Mouse (Mus musculus): ENCODE results near the gene Ryr2. TPM values are rescaled to one million over a fixed set of nuclear protein-coding genes. Genes with fewer than 3 reads are reported as not detected.

Ryr2 gene
- polyA plus RNA-seq, 2 experiments: 0.37 to 0.79 TPM

DNA sequence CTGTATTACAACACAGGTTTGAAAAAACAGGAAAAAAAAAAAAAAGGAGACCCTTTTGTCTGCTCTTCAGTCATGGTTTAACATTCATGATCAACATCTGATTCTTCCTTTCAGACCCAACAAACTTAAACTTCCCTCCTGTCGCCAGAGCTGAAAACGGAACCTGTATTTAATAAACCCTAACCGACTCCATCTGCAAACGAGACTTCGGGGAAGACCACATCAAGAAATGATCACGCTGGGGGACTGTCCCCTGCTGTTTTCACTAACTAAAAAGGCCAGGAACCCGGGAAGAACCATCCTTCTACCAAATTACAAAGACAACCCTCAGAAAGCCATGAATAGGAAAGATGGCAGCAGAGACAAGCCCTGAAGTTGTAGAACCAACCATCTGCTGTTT, 482.2 kb downstream of the Ryr2 start:
- ATAC-seq (ENCODE audit: low FRiP score, low read depth) (no peak), DNase-seq (ENCODE audit: low spot score) (no peak)
- Histone ChIP-seq H3K4me2 (replicated peaks; ENCODE audit: low read depth, low read length, severe bottlenecking) (no peak overlapping the region), H3K27ac (replicated peaks; ENCODE audit: low read depth, low read length) (no peak overlapping the region), H3K9me3 (ENCODE audit: control insufficient read depth, low read length) (no peaks in the 10 kb centered on the region), H3K4me1 (ENCODE audit: control insufficient read depth, insufficient read depth, low read length) (no peaks in the 10 kb centered on the region), H3K4me3 (replicated peaks; ENCODE audit: low read length) (no peak overlapping the region), H3K36me3 (ENCODE audit: control insufficient read depth, insufficient read depth, low read length) (no peaks in the 10 kb centered on the region), H3K9ac (ENCODE audit: low read depth, low read length, severe bottlenecking) (no peak overlapping the region), H3K27me3 (ENCODE audit: control insufficient read depth, insufficient read depth, low read length) (no peaks in the 10 kb centered on the region)
- 38% methylated on average over 7 of the region's 7 CpGs for WGBS
- TF ChIP-seq POLR2A (IDR thresholded peaks at IDR 0.05; ENCODE audit: borderline replicate concordance, extremely low read depth, insufficient read depth, insufficient read length): no peak

DNA sequence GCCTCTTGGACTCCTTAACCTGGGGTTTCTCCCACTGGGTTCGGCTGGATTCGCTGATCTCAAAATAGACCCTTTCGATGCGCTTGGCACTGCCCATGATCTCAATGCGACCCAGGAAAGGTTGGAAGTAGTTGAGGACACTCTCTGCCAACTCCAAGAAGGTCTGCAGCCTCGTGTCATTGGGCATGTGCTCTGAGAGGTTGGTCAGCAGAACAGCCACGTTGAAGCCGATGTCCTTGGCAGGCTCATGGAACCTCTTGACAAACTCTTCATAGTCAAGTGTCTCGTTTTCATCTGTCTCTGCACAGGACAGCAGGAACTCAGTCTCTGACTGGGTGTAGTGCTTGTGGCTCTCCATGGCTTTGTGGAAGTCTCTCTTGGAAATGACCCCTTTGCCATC, 511.3 kb downstream of the Ryr2 start:
- TF ChIP-seq POLR2A (IDR thresholded peaks at IDR 0.05; ENCODE audit: borderline replicate concordance, extremely low read depth, insufficient read depth, insufficient read length): no peak
- H3K4me2 ChIP-seq (replicated peaks; ENCODE audit: low read depth, low read length, severe bottlenecking): no peak overlapping the region

DNA sequence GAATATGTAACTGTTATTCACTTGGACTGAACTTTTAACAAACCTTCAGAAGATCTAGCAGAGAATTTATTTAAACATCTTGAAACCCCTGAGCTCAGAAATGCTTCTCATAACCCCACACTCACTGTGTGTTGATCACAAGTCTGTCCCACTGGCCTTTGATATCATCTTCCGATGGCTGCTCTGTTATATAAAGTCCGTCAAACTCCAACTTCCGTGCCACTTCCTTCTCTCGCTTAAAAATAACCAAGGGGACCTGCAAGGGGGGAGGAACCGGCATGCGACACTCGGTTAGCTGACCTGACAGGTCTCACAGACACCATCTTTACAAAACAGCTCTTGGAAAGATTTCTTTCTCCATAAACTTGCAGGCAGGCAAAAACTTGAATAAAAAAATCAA, 521.5 kb downstream of the Ryr2 start:
- Histone ChIP-seq H3K4me1 (ENCODE audit: control insufficient read depth, insufficient read depth, low read length) (no peaks in the 10 kb centered on the region), H3K4me2 (replicated peaks; ENCODE audit: low read depth, low read length, severe bottlenecking) (no peak overlapping the region), H3K9me3 (ENCODE audit: control insufficient read depth, low read length) (no peaks in the 10 kb centered on the region), H3K27me3 (ENCODE audit: control insufficient read depth, insufficient read depth, low read length) (no peaks in the 10 kb centered on the region), H3K27ac (replicated peaks; ENCODE audit: low read depth, low read length) (no peak overlapping the region), H3K36me3 (ENCODE audit: control insufficient read depth, insufficient read depth, low read length) (no peaks in the 10 kb centered on the region), H3K9ac (ENCODE audit: low read depth, low read length, severe bottlenecking) (no peak overlapping the region), H3K4me3 (replicated peaks; ENCODE audit: low read length) (no peak overlapping the region)
- no peak for TF ChIP-seq POLR2A (IDR thresholded peaks at IDR 0.05; ENCODE audit: borderline replicate concordance, extremely low read depth, insufficient read depth, insufficient read length)
- ATAC-seq (ENCODE audit: low FRiP score, low read depth) (no peak), DNase-seq (ENCODE audit: low spot score) (no peak)
- 76% methylated on average over 7 of the region's 7 CpGs for WGBS

More for the DNA sequence above, 511.3 kb downstream of the Ryr2 start:
- Histone ChIP-seq H3K4me1 (ENCODE audit: control insufficient read depth, insufficient read depth, low read length) (no peaks in the 10 kb centered on the region), H3K9me3 (ENCODE audit: control insufficient read depth, low read length) (no peaks in the 10 kb centered on the region), H3K36me3 (ENCODE audit: control insufficient read depth, insufficient read depth, low read length) (no peaks in the 10 kb centered on the region), H3K27ac (replicated peaks; ENCODE audit: low read depth, low read length) (no peak overlapping the region), H3K4me3 (replicated peaks; ENCODE audit: low read length) (no peak overlapping the region), H3K9ac (ENCODE audit: low read depth, low read length, severe bottlenecking) (no peak overlapping the region), H3K27me3 (ENCODE audit: control insufficient read depth, insufficient read depth, low read length) (no peaks in the 10 kb centered on the region)
- ATAC-seq (ENCODE audit: low FRiP score, low read depth) (no peak), DNase-seq (ENCODE audit: low spot score) (no peak)
- WGBS: 89% methylated on average over 9 of the region's 9 CpGs

DNA sequence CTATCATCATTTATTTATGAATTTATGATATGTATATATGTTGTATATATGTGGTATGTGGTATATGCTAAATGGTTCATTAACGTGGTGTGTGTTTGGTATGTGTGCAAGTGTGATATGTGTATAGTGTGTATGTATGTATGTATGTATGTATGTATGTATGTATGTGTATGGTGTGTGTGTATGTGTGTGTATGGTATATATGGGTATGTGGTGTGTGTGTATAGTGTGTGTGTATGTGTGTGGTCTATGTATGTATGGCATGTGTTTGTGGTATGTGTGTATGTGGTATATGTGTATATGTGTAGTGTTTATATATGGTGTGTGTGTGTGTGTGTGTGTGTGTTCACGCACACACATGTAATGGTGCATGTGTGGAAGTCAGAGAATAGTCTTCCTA, 534.2 kb downstream of the Ryr2 start:
- Histone ChIP-seq H3K27ac (replicated peaks; ENCODE audit: low read depth, low read length) (no peak overlapping the region), H3K9ac (ENCODE audit: low read depth, low read length, severe bottlenecking) (no peak overlapping the region), H3K27me3 (ENCODE audit: control insufficient read depth, insufficient read depth, low read length) (no peaks in the 10 kb centered on the region), H3K9me3 (ENCODE audit: control insufficient read depth, low read length) (no peaks in the 10 kb centered on the region), H3K4me2 (replicated peaks; ENCODE audit: low read depth, low read length, severe bottlenecking) (no peak overlapping the region), H3K36me3 (ENCODE audit: control insufficient read depth, insufficient read depth, low read length) (no peaks in the 10 kb centered on the region), H3K4me1 (ENCODE audit: control insufficient read depth, insufficient read depth, low read length) (no peaks in the 10 kb centered on the region), H3K4me3 (replicated peaks; ENCODE audit: low read length) (no peak overlapping the region)
- no peak for TF ChIP-seq POLR2A (IDR thresholded peaks at IDR 0.05; ENCODE audit: borderline replicate concordance, extremely low read depth, insufficient read depth, insufficient read length)
- ATAC-seq (ENCODE audit: low FRiP score, low read depth): no peak
- 45% methylated on average over 2 of the region's 2 CpGs for WGBS
- DNase-seq (ENCODE audit: low spot score): no peak

DNA sequence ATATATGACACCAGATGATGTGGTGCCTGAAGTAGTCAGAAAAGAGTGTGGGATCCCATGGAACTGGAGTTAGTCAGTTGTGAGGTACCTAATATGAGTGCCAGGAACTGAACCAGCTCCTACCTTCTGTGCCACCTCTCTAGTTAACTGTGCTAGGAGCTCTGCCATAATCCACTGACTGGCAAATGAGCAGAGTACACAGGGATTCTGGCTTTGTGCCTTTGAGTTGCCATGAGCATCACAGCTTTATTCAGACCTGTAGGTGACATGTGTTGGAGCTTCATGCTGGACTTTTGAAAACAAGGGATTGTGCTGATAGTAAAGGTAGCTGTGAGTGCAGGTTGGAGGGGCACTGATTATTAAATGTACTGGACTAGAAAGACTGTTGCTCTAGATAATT, 539.4 kb downstream of the Ryr2 start:
- H3K27me3 ChIP-seq (ENCODE audit: control insufficient read depth, insufficient read depth, low read length): no peaks in the 10 kb centered on the region
- DNase-seq (ENCODE audit: low spot score): no peak
- ATAC-seq (ENCODE audit: low FRiP score, low read depth): no peak
- no peak for TF ChIP-seq POLR2A (IDR thresholded peaks at IDR 0.05; ENCODE audit: borderline replicate concordance, extremely low read depth, insufficient read depth, insufficient read length)
- no peak overlapping the region for H3K27ac ChIP-seq (replicated peaks; ENCODE audit: low read depth, low read length)
- no peak overlapping the region for H3K4me3 ChIP-seq (replicated peaks; ENCODE audit: low read length)
- no peak overlapping the region for H3K4me2 ChIP-seq (replicated peaks; ENCODE audit: low read depth, low read length, severe bottlenecking)
- no peak overlapping the region for H3K9ac ChIP-seq (ENCODE audit: low read depth, low read length, severe bottlenecking)
- H3K9me3 ChIP-seq (ENCODE audit: control insufficient read depth, low read length): no peaks in the 10 kb centered on the region
- no peaks in the 10 kb centered on the region for H3K36me3 ChIP-seq (ENCODE audit: control insufficient read depth, insufficient read depth, low read length)
- H3K4me1 ChIP-seq (ENCODE audit: control insufficient read depth, insufficient read depth, low read length): no peaks in the 10 kb centered on the region

DNA sequence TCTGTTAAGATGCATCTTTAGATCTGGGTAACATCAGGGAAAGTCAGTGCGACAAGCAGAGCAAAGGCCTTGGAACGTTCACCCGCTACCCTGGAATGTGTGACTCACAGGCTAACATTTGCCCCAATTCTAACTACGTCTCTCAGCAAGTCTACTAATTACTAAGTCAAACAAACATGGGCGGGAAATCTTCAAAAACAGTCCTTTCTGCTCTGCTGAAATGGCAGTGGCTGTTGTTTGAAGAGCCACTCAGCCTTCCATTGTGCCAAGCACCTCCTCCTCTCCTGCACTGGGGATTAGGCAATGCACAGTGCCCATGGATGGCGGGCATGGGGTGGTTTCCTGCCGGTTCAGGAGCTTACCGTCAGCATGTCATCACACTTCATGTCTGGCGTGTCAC, 540.3 kb downstream of the Ryr2 start:
- no peak overlapping the region for H3K4me2 ChIP-seq (replicated peaks; ENCODE audit: low read depth, low read length, severe bottlenecking)
- no peaks in the 10 kb centered on the region for H3K9me3 ChIP-seq (ENCODE audit: control insufficient read depth, low read length)
- no peak overlapping the region for H3K9ac ChIP-seq (ENCODE audit: low read depth, low read length, severe bottlenecking)
- H3K4me3 ChIP-seq (replicated peaks; ENCODE audit: low read length): no peak overlapping the region
- no peak for ATAC-seq (ENCODE audit: low FRiP score, low read depth)
- TF ChIP-seq POLR2A (IDR thresholded peaks at IDR 0.05; ENCODE audit: borderline replicate concordance, extremely low read depth, insufficient read depth, insufficient read length): no peak
- H3K27me3 ChIP-seq (ENCODE audit: control insufficient read depth, insufficient read depth, low read length): no peaks in the 10 kb centered on the region
- no peak overlapping the region for H3K27ac ChIP-seq (replicated peaks; ENCODE audit: low read depth, low read length)
- 68% methylated on average over 9 of the region's 9 CpGs for WGBS
- no peak for DNase-seq (ENCODE audit: low spot score)
- H3K36me3 ChIP-seq (ENCODE audit: control insufficient read depth, insufficient read depth, low read length): no peaks in the 10 kb centered on the region
- no peaks in the 10 kb centered on the region for H3K4me1 ChIP-seq (ENCODE audit: control insufficient read depth, insufficient read depth, low read length)

Measured in limb, embryonic 14.5 days (tissue).